Mouse (Mus musculus) small intestine, adult 2 months (tissue): Measurements from ENCODE around the gene Gfod1.

ENCODE experiments used
- CTCF ChIP-seq: fragments of 200-500 bp; IDR thresholded peaks from 2 replicates; pipeline ENCODE4 v1.5.1; 2012; ENCODE audit warnings: low read depth, mild to moderate bottlenecking, control low read depth, inconsistent platforms, low read length, moderate library complexity, mixed read lengths; ENCODE audit not compliant: insufficient replicate concordance, insufficient read length; ENCODE audit errors: extremely low read depth
- POLR2A ChIP-seq: fragments of 200-500 bp; IDR thresholded peaks from 2 replicates; pipeline ENCODE4 v1.6.1; 2012; ENCODE audit warnings: low read depth, mild to moderate bottlenecking, control low read depth, inconsistent platforms, low read length, moderate library complexity

- no peak for TF ChIP-seq CTCF
- no peak for TF ChIP-seq POLR2A
Observed at GRCm38 (mm10) chr13:43197187-43197586, 106.8 kb downstream of the Gfod1 start.
